9 mouse cellular contexts compared by ENCODE assay signal in the genomic region with DNA sequence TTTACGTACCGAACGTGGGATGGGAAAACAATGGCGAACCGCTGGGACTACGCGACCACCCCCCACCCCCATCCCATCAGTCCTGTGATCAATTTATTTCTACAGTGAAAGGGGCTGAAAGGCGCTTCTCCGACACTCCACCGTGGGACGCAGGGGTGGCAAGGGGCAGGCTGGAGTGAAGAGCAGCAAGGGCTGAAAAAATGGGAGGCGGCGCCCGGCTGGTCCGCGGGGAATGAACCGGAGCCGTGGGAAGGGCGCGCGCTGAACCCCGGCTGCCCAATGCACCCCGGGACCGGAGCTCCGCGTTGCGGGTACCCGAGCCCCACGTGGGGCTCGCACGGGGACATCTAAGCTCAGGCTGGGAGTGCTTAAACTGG. TPM values are rescaled to one million over a fixed set of nuclear protein-coding genes. Genes with fewer than 3 reads are reported as not detected.
A peak's percentile ranks its signal among the peaks of the same experiment; 100 is the strongest.
DNase-seq lines count a peak whose midpoint lies in the region; ATAC-seq and TF ChIP-seq lines count a peak whose summit lies in the region.
"Had no signal": no experiment of that assay in that cellular context is flagged by ENCODE, and none has a peak within 500 bp of the region (broad histone marks: within the 10 kb centered on the region; RNA-seq: fewer than 3 reads in every experiment).

No protein-coding gene starts in this region.

- no peaks in the 10 kb centered on the region for H3K36me3 ChIP-seq in heart, embryonic 13.5 days
- H3K36me3 ChIP-seq in embryonic facial prominence, embryonic 11.5 days (replicated peaks; ENCODE audit: control insufficient read depth, insufficient read depth, low read depth, low read length), result no peaks in the 10 kb centered on the region
- H3K36me3 ChIP-seq in hindbrain, postnatal 0 days (ENCODE audit: insufficient read depth, low read length), result no peaks in the 10 kb centered on the region
- no peaks in the 10 kb centered on the region for H3K36me3 ChIP-seq in midbrain, embryonic 14.5 days (ENCODE audit: control insufficient read depth, insufficient read depth, low read length)

- no peak for ATAC-seq in heart, embryonic 13.5 days (ENCODE audit: extremely low read depth, insufficient number of reproducible peaks, low FRiP score, low TSS enrichment)
- ATAC-seq in embryonic facial prominence, embryonic 11.5 days (replicated peaks; ENCODE audit: insufficient number of reproducible peaks, low FRiP score, low TSS enrichment, low read depth), result peak; percentile 36
- peak; percentile 13; the same call in 1 of the 2 replicates for ATAC-seq in hindbrain, postnatal 0 days
- ATAC-seq in midbrain, embryonic 14.5 days (ENCODE audit: low FRiP score, low TSS enrichment), result peak; percentile 1; the same call in 1 of the 2 replicates

- H3K9me3 ChIP-seq in heart, embryonic 13.5 days, result no peaks in the 10 kb centered on the region
- H3K9me3 ChIP-seq in embryonic facial prominence, embryonic 11.5 days (replicated peaks; ENCODE audit: control insufficient read depth, low read length), result no peaks in the 10 kb centered on the region
- H3K9me3 ChIP-seq in hindbrain, postnatal 0 days (ENCODE audit: low read length), result no peaks in the 10 kb centered on the region
- no peaks in the 10 kb centered on the region for H3K9me3 ChIP-seq in midbrain, embryonic 14.5 days (ENCODE audit: control insufficient read depth, low read length)

- DNase-seq in heart, adult 9 months (ENCODE audit: low spot score in 2 of 2), result no peak
- peak; percentile 27 for DNase-seq in embryonic facial prominence, embryonic 11.5 days (ENCODE audit: low spot score)
- no peak for DNase-seq in hindbrain, postnatal 0 days (ENCODE audit: low spot score)
- peak; percentile 62 for DNase-seq in midbrain, embryonic 14.5 days
- no peak for DNase-seq in frontal cortex, adult 2 months (ENCODE audit: extremely low spot score in 1 of 2, low spot score in 1 of 2)
- DNase-seq in embryo, embryonic 11 days, result no peak
- no peak for DNase-seq in ovary, postnatal 36 days (ENCODE audit: low spot score)

- H3K4me2 ChIP-seq in heart, embryonic 13.5 days, result peak overlapping the region; percentile 99
- peak overlapping the region; percentile 98 for H3K4me2 ChIP-seq in embryonic facial prominence, embryonic 11.5 days (ENCODE audit: low read depth, low read length)
- H3K4me2 ChIP-seq in hindbrain, postnatal 0 days (ENCODE audit: low read depth, low read length), result peak overlapping the region; percentile 100
- peak overlapping the region; percentile 98 for H3K4me2 ChIP-seq in midbrain, embryonic 14.5 days (ENCODE audit: low read length)

- H3K27ac ChIP-seq in heart, embryonic 13.5 days (replicated peaks), result peak overlapping the region; percentile 85
- peak overlapping the region; percentile 20; the same call in 1 of the 2 replicates for H3K27ac ChIP-seq in embryonic facial prominence, embryonic 11.5 days (replicated peaks; ENCODE audit: low read depth, low read length)
- H3K27ac ChIP-seq in hindbrain, postnatal 0 days, result peak overlapping the region; percentile 79
- peak overlapping the region; percentile 86 for H3K27ac ChIP-seq in midbrain, embryonic 14.5 days (replicated peaks; ENCODE audit: low read depth, low read length)

- H3K9ac ChIP-seq in heart, embryonic 13.5 days, result peak overlapping the region; percentile 87
- peak overlapping the region; percentile 84 for H3K9ac ChIP-seq in embryonic facial prominence, embryonic 11.5 days (replicated peaks; ENCODE audit: low read length)
- peak overlapping the region; percentile 65 for H3K9ac ChIP-seq in hindbrain, postnatal 0 days (replicated peaks; ENCODE audit: low read length)
- peak overlapping the region; percentile 74 for H3K9ac ChIP-seq in midbrain, embryonic 14.5 days (replicated peaks; ENCODE audit: low read length)

- H3K4me1 ChIP-seq in heart, embryonic 13.5 days, result peaks cover 32% of the 10 kb centered on the region
- peaks cover 6% of the 10 kb centered on the region; the same call in 1 of the 2 replicates for H3K4me1 ChIP-seq in embryonic facial prominence, embryonic 11.5 days (ENCODE audit: control insufficient read depth, insufficient read depth, low read length)
- H3K4me1 ChIP-seq in hindbrain, postnatal 0 days (ENCODE audit: insufficient read depth, low read length), result no peaks in the 10 kb centered on the region
- peaks cover 20% of the 10 kb centered on the region for H3K4me1 ChIP-seq in midbrain, embryonic 14.5 days (ENCODE audit: control insufficient read depth, insufficient read depth, low read length)

- peaks cover 18% of the 10 kb centered on the region for H3K27me3 ChIP-seq in heart, embryonic 13.5 days (replicated peaks)
- no peaks in the 10 kb centered on the region for H3K27me3 ChIP-seq in embryonic facial prominence, embryonic 11.5 days (ENCODE audit: control insufficient read depth, insufficient read depth, low read length)
- no peaks in the 10 kb centered on the region for H3K27me3 ChIP-seq in hindbrain, postnatal 0 days (ENCODE audit: insufficient read depth, low read length)
- no peaks in the 10 kb centered on the region for H3K27me3 ChIP-seq in midbrain, embryonic 14.5 days (ENCODE audit: control insufficient read depth, insufficient read depth, low read length)

- H3K4me3 ChIP-seq in heart, embryonic 13.5 days, result peak overlapping the region; percentile 83
- peak overlapping the region; percentile 77 for H3K4me3 ChIP-seq in embryonic facial prominence, embryonic 11.5 days (ENCODE audit: low read depth, low read length)
- peak overlapping the region; percentile 75 for H3K4me3 ChIP-seq in hindbrain, postnatal 0 days (ENCODE audit: low read length)
- H3K4me3 ChIP-seq in midbrain, embryonic 14.5 days (replicated peaks; ENCODE audit: low read depth, low read length), result peak overlapping the region; percentile 77

- under 1% methylated on average over 31 of the region's 31 CpGs for WGBS in heart, embryonic 13.5 days
- WGBS in embryonic facial prominence, embryonic 11.5 days, result 0% methylated on average over 29 of the region's 31 CpGs
- under 1% methylated on average over 31 of the region's 31 CpGs for WGBS in hindbrain, postnatal 0 days
- under 1% methylated on average over 31 of the region's 31 CpGs for WGBS in midbrain, embryonic 14.5 days

- no peak for TF ChIP-seq CTCF in hindbrain, postnatal 0 days (IDR thresholded peaks at IDR 0.05; ENCODE audit: low read depth)

RNA-seq across cellular contexts. Expression of a gene that starts 1.0 kb away (rescaled TPM):
- 4.3 and 4.9 TPM in 2 replicates for polyA plus RNA-seq in heart, embryonic 13.5 days (2015; fragmentation: Nextera tagmentation; extraction: Ambion mirVana)
- polyA plus RNA-seq in embryonic facial prominence, embryonic 11.5 days (2014; fragmentation: Nextera tagmentation; extraction: Ambion mirVana), result 5.7 and 6.4 TPM in 2 replicates
- total RNA-seq in hindbrain, postnatal 0 days (2014; rRNA removed), result 13.1 and 16.8 TPM in 2 replicates
- polyA plus RNA-seq in hindbrain, postnatal 0 days (2015; fragmentation: Nextera tagmentation; extraction: Ambion mirVana), result 2.9 and 3.3 TPM in 2 replicates
- 5.9 and 9.7 TPM in 2 replicates for polyA plus RNA-seq in midbrain, embryonic 14.5 days (2014; fragmentation: Nextera tagmentation; extraction: Ambion mirVana)
- polyA plus RNA-seq in frontal cortex, adult 2 months (2012; rRNA removed), result 18.1 and 19.6 TPM in 2 replicates

RNA-seq across cellular contexts. Expression of a gene that starts 59.8 kb away (rescaled TPM):
- 1.5 and 1.6 TPM in 2 replicates for polyA plus RNA-seq in heart, embryonic 13.5 days (2015; fragmentation: Nextera tagmentation; extraction: Ambion mirVana)
- polyA plus RNA-seq in embryonic facial prominence, embryonic 11.5 days (2014; fragmentation: Nextera tagmentation; extraction: Ambion mirVana), result 1.5 and 2.8 TPM in 2 replicates
- 36.7 and 49.7 TPM in 2 replicates for total RNA-seq in hindbrain, postnatal 0 days (2014; rRNA removed)
- 27.4 and 29.6 TPM in 2 replicates for polyA plus RNA-seq in hindbrain, postnatal 0 days (2015; fragmentation: Nextera tagmentation; extraction: Ambion mirVana)
- polyA plus RNA-seq in midbrain, embryonic 14.5 days (2014; fragmentation: Nextera tagmentation; extraction: Ambion mirVana), result 11.2 and 15.6 TPM in 2 replicates
- 7.8 and 8.6 TPM in 2 replicates for polyA plus RNA-seq in frontal cortex, adult 2 months (2012; rRNA removed)
- total RNA-seq: hematopoietic stem cell, adult 5-6 weeks had no signal

Comparison
In these comparisons a context has a peak if more than half of its experiments do, and no peak if none do; other contexts are left out.
1. H3K27ac ChIP-seq: peak in every context shown above with its lines; median percentile 86 in midbrain, embryonic 14.5 days; 85 in heart, embryonic 13.5 days; 79 in hindbrain, postnatal 0 days; 20 in embryonic facial prominence, embryonic 11.5 days.
2. DNase-seq: peak in embryonic facial prominence, embryonic 11.5 days (single experiment) and midbrain, embryonic 14.5 days (single experiment); none in heart, adult 9 months (0 of 2), hindbrain, postnatal 0 days (single experiment), frontal cortex, adult 2 months (0 of 2), embryo, embryonic 11 days (single experiment) and ovary, postnatal 36 days (single experiment).
3. Peak in every context shown above with its lines, with median percentiles within 50 percentile points of each other: H3K4me2 ChIP-seq, H3K4me3 ChIP-seq and H3K9ac ChIP-seq.